Mouse (Mus musculus): ENCODE measurements around the gene Actl9. TPM values are rescaled to one million over a fixed set of nuclear protein-coding genes. Genes with fewer than 3 reads are reported as not detected.
A peak's percentile ranks its signal among the peaks of the same experiment; 100 is the strongest.

The Actl9 gene
- not detected in 2 replicates for total RNA-seq (2017)

DNA sequence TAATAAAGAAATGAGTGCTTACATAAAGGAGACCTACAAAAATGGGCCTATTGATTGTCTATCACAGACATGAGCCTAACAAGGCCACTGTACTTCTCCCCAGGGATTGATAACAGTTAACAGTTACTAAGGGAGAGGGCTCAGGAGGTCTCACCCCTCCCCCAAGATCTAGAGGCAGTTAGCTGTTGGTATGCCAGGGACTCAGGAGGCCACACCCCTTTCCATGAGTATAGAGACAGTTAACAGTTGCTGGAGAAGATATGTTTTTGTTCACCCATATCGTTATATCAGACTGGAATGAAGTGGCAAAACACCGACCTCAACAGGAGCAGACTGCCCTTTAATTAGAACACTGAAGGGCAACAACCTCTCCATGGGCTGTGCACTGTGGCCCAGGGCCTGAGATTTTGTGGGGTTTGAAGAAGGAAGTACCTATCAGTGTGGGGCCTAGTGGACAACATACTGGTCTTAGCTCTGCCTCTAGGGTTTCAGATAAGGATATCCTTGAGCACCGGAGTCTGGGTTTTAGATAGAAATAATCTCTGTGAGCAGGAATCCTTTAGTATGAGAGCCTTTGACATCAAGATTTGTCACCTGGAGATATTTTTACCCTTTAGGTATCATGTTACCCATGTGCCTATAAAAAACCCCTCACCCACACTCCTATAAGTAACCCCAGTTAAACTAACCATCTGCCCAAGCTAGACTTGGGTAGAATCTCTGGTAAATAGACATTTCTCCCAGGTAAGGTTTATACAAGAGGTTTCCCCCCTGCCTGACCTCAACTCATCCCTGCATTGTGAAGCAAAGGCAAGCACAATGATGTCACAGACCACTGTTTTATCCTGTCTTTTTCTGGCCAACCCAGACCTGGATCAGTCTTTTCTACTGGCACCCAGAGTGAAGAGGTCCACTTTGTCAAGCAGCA is at the start of gene Actl9:
TSS of gene Actl9 (plus strand) at position 878 of the 928 bp plus-strand sequence.
- no peak for ATAC-seq (ENCODE audit: extremely low read depth, insufficient number of reproducible peaks, low FRiP score, poor library complexity, severe bottlenecking)

DNA sequence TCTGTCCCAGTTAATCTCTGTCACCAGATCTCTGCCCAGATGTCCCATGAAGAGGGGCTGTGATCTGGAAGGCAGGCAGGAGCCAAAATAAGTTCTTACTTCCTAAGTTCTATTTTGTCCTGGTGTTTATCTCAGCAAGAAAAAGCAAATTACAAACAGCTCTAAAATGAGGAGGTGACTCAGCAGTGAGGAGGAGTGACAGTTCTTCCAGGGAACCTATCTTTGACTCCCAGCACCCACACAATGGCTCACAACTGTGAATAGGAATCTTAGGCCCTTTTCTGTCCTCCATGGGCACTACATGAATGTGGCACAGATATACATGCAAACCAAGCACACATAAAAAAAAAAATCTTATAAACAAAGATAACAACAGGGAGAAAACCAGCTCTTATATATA is 47.0 kb upstream of the Actl9 start:
- no peak for ATAC-seq (ENCODE audit: extremely low read depth, insufficient number of reproducible peaks, low FRiP score, poor library complexity, severe bottlenecking)

DNA sequence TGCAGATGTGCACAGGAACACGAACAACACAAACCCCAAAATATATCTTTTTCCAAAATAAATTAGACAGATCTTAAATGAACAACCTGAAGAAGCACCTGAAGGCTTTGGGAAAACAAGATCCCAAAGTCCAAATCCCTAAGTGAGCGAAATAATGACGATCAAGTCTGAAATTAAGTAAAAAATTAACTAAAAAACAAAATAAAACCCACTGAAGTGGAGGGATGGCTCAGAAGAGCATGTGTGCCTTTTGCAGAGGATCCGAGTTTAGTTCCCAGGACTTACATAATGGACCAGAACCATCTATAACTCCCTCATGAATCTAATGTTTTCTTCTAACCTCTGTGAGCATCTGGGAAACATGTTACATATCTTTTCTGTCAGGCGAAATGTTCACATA is 40.4 kb upstream of the Actl9 start:
- no peak for ATAC-seq (ENCODE audit: extremely low read depth, insufficient number of reproducible peaks, low FRiP score, poor library complexity, severe bottlenecking)

DNA sequence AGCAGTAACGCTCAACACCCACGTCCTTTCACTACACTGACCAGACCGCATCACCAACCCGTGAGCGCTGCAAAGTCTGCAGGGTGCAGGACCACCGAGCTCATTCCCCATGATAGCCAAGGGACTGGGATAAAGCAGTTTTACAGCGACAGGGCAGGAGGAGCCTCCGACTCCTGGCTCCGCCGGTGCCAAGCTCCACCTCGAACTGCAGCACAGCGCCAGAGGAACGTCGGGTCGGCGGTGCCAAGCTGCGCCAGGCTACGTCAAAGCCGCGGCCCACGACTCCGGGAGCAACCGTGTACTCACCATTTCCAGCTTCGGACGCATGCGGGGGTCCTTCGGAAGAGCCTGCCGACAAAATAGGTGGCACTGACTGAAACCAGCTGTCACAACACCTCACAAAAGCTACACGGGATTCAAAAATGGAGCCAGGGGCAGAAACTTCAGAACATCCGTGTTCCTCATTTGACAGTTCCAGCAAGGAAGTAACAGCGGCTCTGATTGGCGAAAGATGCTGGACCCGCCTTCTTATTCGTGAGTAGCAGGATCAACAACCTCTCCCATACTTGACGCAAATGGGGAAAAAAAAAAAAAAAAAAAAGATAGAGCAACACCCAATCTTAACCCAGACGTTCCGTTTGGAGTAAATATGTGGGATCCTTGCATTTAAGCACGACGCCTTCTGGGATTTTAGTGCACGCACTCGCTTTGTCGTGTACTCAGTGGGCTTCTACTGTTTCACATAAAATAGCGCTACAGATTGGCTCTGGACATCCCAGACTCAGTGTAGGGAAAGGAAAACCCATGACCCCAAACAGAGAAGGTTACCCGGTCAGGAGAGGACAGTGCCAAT is 38.3 kb upstream of the Actl9 start, which contains the start of gene Zfp101:
TSS of gene Zfp101 (minus strand) at position 460 of the 853 bp plus-strand sequence.
- ATAC-seq (ENCODE audit: extremely low read depth, insufficient number of reproducible peaks, low FRiP score, poor library complexity, severe bottlenecking) = peak; percentile 99

DNA sequence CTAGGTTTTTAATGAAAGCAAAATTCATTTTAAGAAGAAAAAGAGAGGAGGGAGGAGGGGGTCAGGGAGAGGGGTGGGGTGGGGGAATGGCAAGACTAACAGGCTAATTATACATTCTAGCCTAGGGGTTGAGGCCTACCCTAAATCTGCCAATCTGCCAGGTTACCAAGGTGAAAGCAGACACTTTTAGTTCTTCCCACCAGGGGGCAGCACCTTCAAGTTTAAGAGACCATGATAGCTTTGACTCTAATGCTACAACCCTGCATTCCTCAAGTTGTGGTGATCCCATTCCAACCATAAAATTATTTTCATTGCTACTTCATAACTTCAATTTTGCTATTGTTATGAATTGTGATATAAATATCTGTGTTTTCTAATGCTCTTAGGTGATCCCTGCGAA is 6.5 kb downstream of the Actl9 start:
- peak; percentile 83 for ATAC-seq (ENCODE audit: extremely low read depth, insufficient number of reproducible peaks, low FRiP score, poor library complexity, severe bottlenecking)

DNA sequence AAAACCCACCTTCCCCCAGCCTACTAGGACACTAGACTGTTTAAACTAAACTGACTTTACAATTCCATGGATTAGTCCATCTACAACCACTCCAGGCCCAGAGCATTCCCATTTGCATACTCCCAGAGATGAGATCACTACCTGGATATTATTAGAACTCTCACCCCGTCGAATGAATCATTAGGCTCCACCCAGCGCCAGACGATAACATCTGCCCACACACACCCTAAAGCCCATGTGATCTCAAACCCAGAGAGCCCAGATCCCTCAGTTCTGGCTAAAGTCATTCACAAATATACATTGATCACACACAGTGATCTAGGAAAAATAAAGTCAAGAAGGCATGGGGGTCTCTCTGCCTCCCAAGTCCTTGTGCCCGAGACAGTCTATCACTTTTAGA is 7.2 kb downstream of the Actl9 start:
- ATAC-seq (ENCODE audit: extremely low read depth, insufficient number of reproducible peaks, low FRiP score, poor library complexity, severe bottlenecking) = no peak

DNA sequence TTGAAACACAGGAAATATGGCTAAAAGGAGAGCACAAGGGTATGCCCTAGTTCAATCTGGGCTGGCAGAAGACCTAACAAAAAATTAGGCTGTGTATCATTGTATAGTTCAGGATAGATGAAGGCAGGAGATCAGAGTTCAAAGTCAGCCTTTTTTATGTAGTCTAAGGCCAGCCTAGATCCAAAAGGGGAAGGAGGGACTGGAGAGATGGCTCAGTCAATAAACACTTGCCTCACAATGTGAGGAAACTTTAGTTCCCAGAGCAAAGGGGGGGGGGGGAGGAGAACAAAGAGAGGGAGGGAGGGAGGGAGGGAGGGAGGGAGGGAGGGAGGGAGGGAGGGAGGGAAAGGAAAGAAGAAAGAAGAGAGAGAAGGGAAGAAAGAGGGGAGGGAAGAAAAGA is 8.5 kb downstream of the Actl9 start:
- no peak for ATAC-seq (ENCODE audit: extremely low read depth, insufficient number of reproducible peaks, low FRiP score, poor library complexity, severe bottlenecking)

DNA sequence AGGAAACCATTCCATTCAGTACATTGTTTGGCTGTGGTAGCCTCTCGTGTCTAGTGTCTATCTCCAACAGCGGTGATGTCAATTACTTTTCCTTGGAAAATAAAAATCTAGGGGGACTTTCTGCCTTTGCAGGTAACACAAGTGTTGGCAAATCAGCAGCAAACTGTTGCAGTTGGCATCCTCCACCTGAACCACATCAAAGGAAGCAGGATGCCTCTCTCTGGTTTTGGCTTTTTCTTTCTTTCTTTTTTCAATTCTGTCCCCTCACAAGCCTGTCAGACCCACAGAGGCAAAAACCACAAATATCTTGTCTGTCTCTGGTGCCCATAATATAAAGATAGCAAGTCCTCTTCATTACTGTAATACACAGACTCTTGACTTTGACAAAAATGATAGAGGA is 23.9 kb downstream of the Actl9 start:
- ATAC-seq (ENCODE audit: extremely low read depth, insufficient number of reproducible peaks, low FRiP score, poor library complexity, severe bottlenecking) = no peak

DNA sequence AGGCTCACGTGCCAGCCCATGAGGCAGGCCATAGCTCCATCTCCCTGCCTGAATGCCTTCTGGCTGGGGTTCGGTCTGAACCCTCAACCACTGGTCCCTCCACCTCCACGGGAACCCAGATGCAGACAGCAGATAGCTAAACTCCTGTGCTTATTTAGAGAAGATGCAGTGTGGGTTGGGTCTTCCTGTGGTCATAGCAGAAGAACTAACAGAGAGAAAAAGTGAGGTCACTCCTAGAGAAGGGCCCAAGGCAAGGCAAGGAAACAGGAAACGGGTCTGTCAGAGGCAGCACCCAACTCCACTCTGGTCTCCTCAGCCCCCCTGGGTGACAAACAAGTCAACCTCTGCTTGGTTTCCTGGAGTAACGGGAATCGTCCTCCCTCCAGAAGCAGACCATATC is 38.5 kb downstream of the Actl9 start:
- ATAC-seq (ENCODE audit: extremely low read depth, insufficient number of reproducible peaks, low FRiP score, poor library complexity, severe bottlenecking) = no peak

Other genes with a start within 250 kb of the Actl9 start
- not detected in 2 replicates for gene Olfr239, start 241.6 kb upstream of the Actl9 start, total RNA-seq (2017)
- gene Olfr1564, start 211.2 kb upstream of the Actl9 start, total RNA-seq (2017) = not detected in 2 replicates
- gene Zfp955a, start 177.8 kb upstream of the Actl9 start, total RNA-seq (2017) = 7.2 and 9.3 TPM in 2 replicates
- gene Olfr63, start 168.2 kb upstream of the Actl9 start, total RNA-seq (2017) = not detected in 2 replicates
- gene Zfp955b, start 143.4 kb upstream of the Actl9 start, total RNA-seq (2017) = 5.1 and 7.6 TPM in 2 replicates
- 6.8 and 7.4 TPM in 2 replicates for gene Zfp81, start 74.0 kb upstream of the Actl9 start, total RNA-seq (2017)
- 17.2 and 18.7 TPM in 2 replicates for gene Zfp101, start 38.3 kb upstream of the Actl9 start, total RNA-seq (2017)
- gene Adamts10, start 91.3 kb downstream of the Actl9 start, total RNA-seq (2017) = 62.0 and 78.5 TPM in 2 replicates
- gene Myo1f, start 122.8 kb downstream of the Actl9 start, total RNA-seq (2017) = 383 and 399 TPM in 2 replicates
- 35.3 and 40.5 TPM in 2 replicates for gene Zfp414, start 196.2 kb downstream of the Actl9 start, total RNA-seq (2017)
- 64.7 and 68.6 TPM in 2 replicates for gene Pram1, start 205.2 kb downstream of the Actl9 start, total RNA-seq (2017)